Mouse (Mus musculus) erythroid progenitor cell, adult 5-6 weeks (primary cell): ENCODE data around the gene Gas2l1. TPM values are rescaled to one million over a fixed set of nuclear protein-coding genes. Genes with fewer than 3 reads are reported as not detected.

Experiments
- ATAC-seq: replicated peaks from 2 replicates; pipeline ENCODE4 v1.8.0; 2016; ENCODE audit warnings: moderate number of reproducible peaks, mild to moderate bottlenecking, moderate TSS enrichment, inconsistent platforms; ENCODE audit not compliant: poor library complexity, low FRiP score, severe bottlenecking
- total RNA-seq, 2 experiments: library from RNA; stranded (forward) in 1 of 2; stranded (reverse) in 1 of 2; fragments of 150-400 nt in 1 of 2; fragments of 186-747, 209-891 nt in 1 of 2; gene quantifications; 2 replicates each; pipeline versions ENCODE4 v1.2.3 to v1.2.4; 2015 to 2017; ENCODE audit warnings: low replicate concordance in 2 of 2

Gene Gas2l1
- total RNA-seq, 2 experiments from 2014 or later: 0.42 TPM; not detected in 1

GRCm38 (mm10) chr11:5052200-5052854, 12.8 kb downstream of the Gas2l1 start:
- ATAC-seq: no peak

DNA sequence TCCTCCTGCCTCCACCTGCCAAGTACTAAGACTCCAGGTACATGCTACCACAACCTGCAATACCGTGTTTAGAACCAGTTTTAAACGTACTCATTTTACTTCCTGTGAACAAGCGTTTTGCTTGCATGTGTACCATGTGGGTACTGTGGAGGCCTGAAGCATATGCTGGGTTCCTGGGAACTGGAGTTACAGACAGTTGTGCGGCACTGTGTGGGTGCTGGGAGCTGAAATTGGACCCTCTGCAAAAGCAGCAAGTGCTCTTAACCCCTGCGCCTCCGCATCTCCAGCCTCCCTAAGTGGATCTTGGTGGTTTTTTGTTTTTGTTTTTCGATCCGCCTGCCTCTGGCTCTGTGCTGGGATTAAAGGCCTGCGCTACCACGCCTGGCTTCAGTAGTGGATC, 13.5 kb downstream of the Gas2l1 start:
- no peak for ATAC-seq

DNA sequence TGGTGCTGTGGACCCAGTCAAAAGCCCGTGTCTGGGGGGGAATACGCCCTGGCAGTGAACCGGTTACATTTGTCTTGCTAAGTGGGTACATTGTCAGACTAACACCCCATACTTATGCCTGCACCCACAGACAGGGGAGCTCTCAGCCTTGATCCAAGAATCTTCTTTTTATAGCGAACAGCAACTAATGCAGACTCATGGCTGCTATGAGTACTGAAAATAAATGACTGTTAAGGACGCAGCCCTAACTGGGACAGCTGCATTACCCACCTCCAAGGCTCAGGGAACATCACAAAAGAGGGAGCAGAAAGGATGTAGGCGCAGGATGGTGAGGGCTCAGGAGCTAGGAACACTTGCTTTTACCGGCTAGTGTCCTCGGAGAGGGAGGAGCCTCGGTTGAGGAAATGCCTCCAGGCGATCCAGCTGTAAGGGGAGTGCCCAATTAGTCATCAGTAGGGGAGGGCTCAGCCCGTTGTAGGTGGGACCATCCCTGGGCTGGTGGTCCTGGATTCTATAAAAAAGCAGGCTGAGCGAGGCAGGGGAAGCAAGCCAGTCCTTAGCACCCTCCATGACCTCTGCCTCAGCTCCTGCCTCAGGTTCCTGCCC, 18.7 kb downstream of the Gas2l1 start:
- ATAC-seq: no peak

GRCm38 (mm10) chr11:5042645-5043381, 22.3 kb downstream of the Gas2l1 start:
- no peak for ATAC-seq

GRCm38 (mm10) chr11:5041144-5041780, 23.9 kb downstream of the Gas2l1 start:
- no peak for ATAC-seq

GRCm38 (mm10) chr11:5040585-5040984, 24.5 kb downstream of the Gas2l1 start:
- no peak for ATAC-seq

GRCm38 (mm10) chr11:5037146-5037854, 27.8 kb downstream of the Gas2l1 start:
- no peak for ATAC-seq

DNA sequence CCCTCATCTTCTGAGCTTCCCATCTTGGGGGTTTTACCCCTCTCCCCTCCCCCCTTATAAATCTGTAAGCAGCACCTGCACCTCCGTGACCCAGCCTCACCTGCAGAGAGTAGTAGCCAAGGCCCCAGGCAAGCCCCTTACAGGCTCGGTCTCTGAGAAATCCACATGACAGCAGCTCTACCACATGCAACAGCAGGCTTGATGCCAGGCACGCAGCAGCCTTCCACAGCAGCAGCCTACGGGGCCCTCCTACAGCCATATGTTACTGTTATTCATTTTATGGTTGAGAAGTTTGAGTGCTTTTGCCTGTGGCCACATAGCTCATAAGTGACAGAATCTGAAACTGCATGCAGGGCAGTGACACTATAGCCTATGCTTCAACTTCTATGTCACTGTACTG, 29.7 kb downstream of the Gas2l1 start:
- ATAC-seq: no peak

- ATAC-seq: 0 out of 2 replicates have a peak, but pooled peaks have one; percentile 28
These were observed 32.0 kb downstream of the Gas2l1 start for GRCm38 (mm10) chr11:5033136-5033535.

DNA sequence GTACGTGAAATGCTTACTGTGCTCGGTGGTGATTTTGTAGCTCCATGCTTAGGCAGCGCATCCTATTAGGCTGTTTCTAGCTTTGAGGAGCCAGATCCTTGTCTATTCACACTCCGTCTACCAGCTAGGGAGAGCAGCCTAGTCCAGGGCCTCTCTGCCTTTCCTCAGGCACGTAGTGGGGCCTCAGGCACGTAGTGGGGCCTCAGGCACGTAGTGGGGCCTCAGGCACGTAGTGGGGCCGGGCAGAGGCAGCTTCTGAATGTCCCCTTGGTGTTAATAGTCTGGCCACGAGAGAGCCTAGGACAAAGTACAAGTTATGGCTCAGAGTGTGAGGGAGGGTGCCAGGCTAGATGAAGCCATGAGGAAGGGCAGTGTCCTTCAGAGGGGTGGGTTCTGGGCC, 32.4 kb downstream of the Gas2l1 start:
- no peak for ATAC-seq

DNA sequence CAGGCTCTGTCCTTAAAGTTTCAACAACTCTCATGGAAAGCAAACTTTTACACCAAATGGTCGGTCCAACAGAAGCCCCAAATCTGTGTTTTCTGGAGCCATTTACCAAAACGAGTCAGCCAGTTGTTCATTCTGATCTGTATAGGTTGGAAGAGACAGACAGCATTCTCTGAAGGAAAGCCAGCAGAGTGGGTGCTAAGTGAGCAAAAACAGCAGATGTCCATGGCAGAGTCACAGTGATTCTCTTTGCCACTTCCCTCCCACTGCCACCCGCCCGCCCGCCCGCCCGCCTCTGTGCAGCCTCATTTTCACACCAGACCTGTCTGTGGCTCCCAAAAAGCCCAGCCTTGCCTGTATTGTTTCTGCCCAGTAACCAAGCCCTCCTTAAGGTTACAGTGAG, 36.9 kb downstream of the Gas2l1 start:
- no peak for ATAC-seq

DNA sequence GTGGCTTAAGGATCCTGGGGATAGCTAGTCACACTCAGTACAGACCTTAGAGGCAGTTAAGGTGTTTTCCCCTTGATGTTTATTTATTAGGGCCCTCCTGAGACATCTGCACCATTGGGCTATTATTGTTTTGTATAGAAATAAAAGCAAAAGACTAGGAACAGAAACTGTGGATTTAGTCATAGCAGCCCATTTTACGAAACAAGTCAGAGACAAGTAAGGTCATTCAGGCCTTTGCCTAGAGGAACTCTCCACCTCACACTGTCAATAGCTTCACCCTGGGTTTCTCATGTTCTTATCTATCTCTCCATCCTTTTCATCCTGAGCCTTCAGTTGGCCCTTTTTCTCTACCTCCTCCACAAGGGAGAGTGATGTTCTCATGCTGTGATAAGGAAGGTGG, 40.0 kb downstream of the Gas2l1 start:
- no peak for ATAC-seq

GRCm38 (mm10) chr11:5017506-5017905, 47.6 kb downstream of the Gas2l1 start:
- 0 out of 2 replicates have a peak, but pooled peaks have one; percentile 16 for ATAC-seq

DNA sequence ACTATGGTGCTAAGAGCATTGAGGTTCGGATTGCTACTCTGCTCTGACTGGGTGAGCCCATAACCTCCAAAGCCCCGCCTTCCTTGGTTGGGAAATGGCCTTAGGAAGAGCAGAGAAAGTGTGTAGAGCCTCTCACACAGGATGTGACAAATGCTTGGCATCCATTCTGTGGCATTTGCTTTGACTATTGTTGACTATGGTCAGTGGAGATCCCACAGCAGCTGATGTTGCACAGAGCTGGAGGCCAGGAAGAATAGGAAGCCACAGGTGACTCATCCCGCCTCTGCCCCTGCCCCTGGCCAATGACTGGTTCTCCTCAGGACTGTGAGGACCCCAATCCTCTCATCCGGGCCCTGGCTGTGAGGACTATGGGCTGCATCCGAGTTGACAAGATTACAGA, 48.8 kb downstream of the Gas2l1 start:
- no peak for ATAC-seq

DNA sequence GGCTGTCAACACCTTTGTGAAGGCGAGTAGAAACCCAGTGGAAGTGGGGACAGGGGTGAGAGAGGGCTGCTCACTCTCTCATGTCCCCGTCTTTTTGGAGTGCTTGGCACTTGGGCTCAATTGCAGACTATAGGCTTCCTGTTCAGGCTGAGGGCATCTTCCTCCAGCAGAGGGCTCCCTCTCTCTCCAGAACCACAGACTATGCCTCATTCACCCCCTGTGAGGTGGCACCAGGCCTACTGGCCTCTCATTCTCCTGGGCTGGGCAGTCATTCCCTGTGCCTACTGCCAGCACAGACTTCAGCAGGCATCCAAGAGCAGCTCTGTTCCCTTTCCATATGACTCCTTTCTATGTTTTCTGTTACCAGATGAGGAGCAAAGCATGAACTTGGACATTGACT, 49.4 kb downstream of the Gas2l1 start:
- ATAC-seq: peak; percentile 59; the same call in 1 of the 2 replicates

GRCm38 (mm10) chr11:5012213-5012715, 52.9 kb downstream of the Gas2l1 start:
- no peak for ATAC-seq

DNA sequence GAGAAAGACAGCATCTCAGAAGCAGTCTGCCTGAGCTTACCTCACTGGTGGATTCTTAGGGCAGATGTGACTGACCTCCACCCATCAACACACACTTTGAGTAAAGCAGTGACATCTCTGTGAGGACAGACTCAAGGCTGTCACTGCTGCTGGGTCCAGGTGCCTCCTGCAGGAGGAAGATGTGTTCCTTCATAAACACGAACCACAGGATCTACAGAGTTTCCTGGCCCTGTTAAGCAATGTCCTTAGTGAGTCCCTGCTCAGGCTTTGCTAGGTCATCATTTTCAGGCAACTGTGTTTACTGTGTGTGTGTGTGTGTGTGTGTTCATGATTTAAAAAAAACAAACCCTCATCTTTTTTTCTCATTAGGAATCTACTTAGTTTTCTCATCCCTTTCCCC, 53.6 kb downstream of the Gas2l1 start:
- ATAC-seq: no peak

DNA sequence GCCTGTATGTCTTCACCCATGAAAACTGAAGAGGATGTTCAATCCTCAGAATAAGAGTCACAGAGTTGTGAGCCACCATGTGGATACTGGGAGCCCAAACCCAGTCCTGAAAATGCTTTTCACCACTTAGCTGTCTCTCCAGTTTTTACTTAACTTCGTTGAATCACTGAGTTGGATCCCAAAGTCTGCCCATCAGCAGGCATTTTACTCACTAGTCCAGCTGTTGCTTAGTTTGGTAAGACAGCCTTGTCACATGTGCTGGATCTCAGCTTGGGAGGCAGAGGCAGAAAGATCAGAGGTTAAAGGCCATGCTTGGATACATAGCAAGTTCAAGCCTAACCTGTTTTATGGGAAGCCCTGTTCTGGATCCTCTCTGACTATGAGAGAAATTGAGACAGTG, 54.9 kb downstream of the Gas2l1 start:
- no peak for ATAC-seq

- peak; percentile 81 for ATAC-seq
These were observed 55.6 kb downstream of the Gas2l1 start for GRCm38 (mm10) chr11:5009354-5010074.
